Mouse (Mus musculus) kidney, postnatal 14 days (tissue): ENCODE data around the gene Bace1.
"Not testable (repeated sequence)": the region's sequence is repeated elsewhere in the genome, so short reads cannot be mapped to it uniquely, and the experiment has no call there.

Source experiments
- DNase-seq: peaks from one replicate; pipeline ENCODE4 v3.0.0; 2022; ENCODE audit warnings: mixed read lengths

Gene Bace1

DNA sequence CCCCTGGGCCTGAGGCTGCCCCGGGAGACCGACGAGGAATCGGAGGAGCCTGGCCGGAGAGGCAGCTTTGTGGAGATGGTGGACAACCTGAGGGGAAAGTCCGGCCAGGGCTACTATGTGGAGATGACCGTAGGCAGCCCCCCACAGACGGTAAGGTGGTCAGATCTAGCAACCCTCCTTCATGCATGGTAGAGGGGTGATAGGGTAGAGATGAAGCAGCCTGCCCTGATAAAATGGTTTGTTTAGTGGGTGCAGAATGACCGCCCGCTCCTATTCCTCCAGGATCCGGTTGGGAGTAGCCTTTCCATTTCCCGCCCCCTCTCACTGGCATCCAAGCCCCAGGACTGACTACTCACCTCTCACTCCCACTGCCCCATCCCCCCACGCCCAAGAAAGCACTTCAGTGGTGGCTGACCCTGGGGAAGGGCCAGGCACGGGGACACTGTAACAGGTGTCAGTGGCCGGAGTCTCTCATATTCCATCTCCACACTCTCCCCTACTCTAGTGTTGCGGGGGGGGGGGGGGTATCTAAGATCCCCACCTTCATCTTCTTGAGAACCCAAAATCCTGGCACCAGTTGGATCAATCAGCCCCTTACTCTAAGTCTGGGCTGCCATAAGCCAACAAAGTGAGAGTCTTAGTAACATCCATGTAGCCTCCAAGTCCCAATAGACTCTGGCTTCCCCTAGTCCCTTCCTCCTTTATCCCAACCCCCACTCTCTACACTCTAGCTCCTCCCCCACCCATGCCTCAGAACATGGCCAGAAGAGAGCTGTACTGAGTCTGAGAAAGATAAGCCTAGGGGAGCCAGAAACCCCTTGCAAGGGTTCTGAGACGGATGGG, 980 bp downstream of the Bace1 start:
- peak; percentile 41 for DNase-seq

DNA sequence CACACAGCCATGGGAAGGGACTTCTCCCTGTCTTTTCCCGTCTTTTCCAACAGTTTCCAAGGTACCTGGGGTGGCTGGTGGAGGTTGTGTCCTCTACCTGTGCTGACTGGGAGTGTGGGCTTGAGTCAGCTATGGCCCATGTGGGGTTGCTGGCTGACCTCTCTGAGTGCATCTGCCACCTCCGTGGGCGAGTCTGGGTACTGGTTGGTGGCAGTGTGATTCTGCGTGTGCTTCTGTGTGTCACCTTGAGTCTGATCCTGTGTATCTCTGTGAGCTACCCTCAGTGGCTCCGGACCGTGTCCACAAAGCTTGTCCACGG, 1.6 kb downstream of the Bace1 start:
- DNase-seq: no peak

DNA sequence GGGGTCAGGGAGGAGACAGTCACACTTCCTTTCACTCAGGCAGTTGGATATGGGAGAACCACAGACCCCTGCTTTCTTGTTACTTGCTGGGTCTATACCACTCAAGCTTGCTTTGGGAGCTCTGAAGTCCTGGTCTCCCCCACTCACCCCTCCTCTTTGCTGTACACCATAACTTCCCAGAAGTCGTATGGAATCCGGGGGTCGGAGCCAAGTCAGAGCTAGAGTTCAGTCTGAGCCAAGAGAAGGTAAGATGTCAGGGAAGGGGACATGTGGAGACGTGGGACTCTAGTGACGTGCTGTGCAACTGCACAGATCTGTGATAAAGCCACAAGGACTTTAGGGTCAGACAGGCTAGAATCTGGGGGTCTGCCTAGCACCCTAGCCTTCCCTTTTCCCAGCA, 2.0 kb downstream of the Bace1 start:
- no peak for DNase-seq

DNA sequence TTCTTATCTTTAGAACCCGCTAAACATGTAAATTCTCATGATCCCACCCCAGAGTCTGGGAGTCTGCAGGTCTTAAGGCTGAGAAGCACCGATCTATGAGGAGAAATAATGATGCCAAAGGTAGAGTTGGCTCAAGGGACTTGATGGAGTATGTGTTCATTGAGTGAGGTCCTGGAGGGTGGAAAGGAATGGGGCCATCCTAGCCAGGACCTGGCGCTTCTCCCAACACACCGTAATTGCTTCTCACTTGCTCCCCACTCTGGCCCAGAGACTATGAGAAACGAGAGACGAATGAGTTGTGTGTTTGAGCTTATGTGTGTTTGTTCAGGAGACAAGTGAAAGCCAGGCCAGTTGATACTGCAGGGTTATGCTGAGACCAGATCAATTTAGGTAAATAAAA, 3.1 kb downstream of the Bace1 start:
- DNase-seq: no peak

DNA sequence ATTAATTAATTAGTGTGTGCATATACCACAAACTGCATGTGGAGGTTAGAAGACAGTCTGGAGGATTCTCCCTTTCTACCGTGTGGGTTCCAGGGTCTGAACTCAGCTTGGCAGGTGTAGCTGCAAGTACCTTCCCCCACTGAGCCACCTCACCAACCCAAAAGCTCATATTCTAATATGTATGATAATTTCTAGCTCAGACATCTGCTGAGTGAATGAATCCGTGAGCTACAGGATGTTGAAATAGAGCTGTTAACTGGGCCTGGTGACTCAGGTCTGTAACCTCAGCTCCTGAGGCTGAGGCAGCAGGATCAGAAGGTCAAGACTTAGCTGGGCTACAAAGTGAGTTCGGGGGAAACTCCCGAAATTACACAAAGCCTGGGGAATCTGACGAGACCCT, 4.6 kb downstream of the Bace1 start:
- no peak for DNase-seq

DNA sequence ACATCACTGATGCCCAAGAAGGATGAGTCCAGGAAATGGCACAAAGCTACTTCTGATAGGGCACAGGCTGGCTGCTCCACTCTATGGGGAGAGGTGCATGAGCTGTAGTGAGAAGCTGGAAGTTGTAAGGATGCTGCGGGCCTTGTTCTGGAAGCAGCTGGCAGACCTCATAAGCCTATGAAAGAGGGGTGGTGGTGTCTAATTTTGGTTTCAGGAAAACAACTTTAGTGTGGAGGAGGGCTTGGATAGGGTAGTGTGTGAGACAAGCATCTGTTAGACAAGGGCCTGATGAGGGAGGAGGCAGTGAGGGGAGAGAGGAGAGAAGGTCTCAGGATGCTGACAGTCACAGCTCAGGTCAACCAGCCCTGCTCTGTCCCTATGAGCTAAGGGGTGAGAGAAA, 5.4 kb downstream of the Bace1 start:
- DNase-seq: no peak

DNA sequence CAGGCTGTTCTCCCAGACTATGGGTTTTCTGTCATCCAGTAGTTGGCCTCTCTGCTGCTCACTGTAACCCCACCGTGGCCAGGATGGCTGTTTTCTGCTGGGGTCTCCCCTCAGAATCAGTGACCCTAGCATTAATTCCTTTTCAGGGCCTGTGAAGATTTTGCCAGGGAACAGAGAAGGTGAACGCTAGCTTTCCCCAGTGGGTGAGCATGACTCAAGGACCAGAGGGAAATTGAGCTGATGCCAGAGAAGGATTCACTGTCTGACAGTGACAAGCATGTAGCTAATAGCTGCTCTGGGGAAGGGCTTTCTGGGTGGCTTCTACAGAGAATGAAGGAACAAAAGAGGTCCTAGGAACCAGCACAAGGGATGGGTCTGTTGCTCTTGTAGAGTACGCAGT, 7.2 kb downstream of the Bace1 start:
- no peak for DNase-seq

DNA sequence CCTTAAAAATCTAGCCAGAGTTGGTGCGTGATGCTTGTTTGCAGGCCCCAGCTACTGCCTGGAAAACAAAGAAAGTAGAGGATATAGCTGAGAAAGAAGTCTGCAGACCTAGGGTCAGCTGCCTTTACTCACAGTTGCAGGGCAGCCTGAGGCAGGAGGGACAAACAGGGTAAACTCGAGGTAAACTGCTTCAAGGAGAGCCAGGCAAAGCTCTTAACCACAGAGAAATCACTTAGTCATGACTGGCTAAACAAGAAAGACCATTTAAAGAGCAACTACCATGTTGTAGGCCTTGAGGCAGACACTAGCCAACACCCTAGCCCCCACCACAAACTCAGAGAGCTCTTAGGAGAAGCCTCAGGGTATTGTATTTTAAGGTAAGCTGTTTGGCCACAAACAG, 7.8 kb downstream of the Bace1 start:
- DNase-seq: not testable (repeated sequence)

DNA sequence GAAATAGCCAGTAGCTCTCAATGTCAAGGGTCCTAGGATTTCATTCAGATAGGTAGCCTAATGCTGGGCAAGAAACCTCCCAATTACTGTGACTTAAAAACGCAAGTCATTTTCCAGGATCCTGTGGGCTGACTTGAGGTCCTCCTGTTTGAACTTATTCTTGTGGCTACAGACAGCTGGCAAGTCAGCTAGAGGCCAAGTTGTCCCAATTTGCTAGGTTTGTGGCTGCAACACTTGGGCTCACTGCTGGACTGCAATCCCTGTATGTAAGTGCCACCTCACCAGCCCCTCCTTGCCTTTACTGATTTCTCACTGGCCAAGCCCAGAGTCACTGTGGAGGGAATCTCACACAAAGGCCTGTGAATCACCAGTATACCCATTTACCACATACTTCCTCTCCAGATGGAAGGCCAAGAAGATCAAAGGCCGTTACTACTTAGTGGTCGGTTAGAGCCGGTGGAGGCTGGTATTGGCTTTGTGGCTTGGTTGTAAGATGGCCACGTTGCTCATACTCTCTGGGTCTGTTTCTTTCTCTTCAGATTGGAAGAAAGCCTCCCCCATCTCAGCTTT, 8.6 kb downstream of the Bace1 start:
- no peak for DNase-seq

DNA sequence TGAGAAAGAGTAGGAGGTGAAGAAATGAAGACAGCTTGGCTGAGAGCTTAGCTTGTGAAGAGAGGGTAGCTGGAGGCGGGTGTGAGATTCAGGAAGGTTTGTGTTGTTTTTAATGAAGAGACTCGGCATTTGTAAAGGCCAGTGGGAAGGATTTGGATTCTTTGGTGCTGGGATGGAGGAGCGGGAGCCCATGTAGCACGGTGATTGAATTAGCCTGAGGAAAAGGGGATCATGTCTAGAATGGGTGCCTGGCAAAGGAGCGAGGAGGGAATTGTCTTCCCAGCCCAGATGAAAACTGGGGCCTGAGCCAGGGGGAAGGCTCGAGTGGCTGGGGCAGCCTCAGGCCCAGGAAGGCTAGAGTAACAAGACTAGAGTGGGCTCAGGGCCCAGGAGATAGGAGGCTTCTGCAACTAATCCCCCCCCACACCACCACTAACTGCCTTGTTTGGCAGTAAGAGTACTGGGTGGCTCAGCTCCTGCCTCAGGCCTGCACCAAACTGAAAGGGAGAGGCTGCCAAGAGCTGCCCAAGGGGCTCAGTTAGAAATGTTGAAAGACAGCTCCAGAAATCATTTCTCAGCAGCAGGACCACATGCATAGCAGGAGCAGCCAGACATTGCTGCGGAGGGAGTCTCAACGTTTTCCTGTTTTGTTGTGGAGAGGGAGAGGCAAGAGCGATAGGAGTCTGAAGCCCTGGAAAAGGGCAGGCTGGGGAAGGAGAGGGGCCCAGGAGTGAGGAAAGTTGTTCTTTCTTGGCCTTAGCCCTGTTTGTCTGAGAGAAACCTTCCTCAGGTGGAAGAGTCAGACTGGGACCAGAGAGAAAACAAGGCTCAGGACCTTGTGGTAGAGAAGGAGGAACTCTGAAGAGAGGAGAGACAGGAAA, 11.4 kb downstream of the Bace1 start:
- DNase-seq: peak; percentile 21

DNA sequence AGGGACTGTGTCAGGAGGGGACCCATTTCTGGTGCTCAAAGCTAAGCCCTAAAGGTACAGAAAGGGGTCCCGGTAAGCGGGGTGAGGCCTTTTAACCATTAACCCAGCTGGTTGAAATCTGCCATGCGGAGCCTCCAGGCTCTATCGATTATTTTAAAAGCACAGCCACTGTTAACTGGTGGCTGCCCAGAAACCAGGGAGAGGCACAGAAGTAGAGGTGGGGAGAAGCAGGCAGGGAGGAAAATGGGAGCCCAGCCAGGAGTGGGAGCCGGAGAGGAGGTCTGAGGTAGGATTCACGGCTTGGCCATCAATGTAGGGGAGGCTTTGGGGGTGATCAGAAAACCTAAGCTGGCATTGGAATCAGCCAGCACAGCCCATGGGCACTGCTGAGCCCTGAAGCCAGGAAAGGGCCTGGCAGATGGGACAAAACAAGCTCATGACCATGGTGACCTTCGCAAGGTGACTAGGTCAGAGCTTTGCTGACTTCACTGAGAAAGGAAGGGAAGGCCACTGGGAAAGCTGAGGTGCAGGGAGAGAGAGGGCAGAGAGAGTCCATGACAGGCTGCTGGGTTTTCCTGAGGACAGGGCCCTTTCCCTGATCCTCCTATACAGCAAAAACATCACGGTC, 12.3 kb downstream of the Bace1 start:
- peak; percentile 29 for DNase-seq

DNA sequence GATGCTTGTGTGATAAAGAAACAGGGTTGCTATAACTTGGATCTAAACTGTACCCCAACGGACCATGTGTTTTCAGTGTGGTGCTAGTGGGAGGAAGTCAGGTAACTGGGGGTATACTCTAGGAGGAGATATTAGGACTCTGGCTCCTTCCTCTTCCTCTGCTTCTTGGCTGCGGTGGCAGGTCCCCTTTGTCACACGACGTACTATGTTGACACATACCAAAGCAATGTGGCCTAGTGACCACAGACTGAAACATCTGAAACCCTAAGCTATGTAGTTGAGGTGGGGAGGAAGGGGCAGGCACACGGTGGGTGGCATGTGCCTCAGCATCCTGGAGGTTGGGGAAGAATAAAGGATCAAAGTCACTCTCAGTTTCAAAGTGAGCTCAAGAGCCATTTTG, 12.9 kb downstream of the Bace1 start:
- DNase-seq: no peak

DNA sequence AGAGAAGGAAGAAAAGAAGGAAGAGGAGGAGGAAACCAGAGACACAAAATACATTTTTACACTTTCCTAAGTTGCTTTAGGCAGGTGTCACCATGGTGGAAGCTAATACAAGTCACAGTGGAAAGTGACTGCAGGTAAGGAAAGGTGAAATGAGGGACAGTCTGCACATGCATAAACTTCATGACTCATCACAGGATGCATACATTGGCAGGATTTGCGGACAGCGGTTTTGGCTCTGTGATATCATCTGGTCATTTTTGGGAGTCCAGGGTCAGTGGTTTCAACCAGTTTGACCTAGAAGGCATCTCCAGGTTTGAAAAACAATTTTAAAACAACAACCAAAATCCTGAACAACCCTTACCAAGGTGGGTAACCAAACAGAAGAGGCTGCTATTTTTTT, 13.4 kb downstream of the Bace1 start:
- no peak for DNase-seq

DNA sequence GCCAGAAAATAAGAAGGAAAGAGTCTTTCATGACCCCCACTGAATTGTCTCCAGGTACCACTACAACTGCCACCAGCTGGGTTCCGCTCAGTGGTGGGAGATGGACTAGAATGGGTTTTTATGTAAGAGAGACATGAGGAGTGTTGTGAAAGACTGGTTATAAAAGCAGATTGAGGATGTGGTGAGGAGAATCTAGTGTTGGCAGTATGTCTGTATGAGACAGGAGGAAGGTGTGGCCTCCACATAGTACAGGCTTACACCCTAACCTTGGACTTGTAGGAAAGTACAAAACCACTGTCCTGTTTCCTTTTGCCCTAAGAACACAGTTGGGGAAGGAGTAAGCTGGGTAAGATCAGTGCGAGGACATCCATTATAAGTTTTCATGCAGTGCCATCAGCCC, 15.3 kb downstream of the Bace1 start:
- DNase-seq: no peak

DNA sequence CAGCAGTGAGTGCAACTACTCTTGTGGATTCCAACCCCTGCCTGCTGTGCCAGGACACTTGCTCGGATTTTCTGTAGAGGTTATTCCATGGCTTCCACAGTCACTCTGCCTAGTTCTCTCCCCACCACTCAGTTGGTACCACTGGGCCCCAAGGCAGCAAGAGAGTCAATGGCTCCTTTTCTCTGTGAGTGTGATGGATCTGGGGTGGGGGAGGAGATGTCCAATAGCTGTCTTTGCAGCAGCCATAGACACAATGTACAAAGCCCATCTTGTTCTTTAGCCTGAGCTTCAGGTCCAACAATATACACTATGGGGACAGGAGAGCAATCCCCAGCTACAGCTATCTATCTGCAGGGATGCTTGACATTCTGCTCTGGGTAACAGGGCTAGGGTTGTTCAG, 15.8 kb downstream of the Bace1 start:
- DNase-seq: no peak

DNA sequence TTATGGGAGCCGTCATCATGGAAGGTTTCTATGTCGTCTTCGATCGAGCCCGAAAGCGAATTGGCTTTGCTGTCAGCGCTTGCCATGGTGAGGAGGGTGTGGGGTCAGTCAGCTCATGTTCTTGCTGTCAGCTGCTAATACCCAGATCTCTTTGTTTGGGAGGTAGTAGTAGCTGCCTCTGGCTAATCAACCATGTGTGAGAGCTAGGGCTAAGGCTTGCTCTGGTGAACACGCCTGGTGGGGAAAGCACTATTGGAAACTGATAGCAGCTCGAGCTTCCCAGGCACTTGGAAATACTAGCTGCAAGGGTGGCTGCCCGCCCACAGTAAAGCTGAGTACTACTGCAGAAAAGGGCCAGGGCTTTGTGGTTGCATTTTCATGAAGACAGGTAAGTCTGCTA, 21.0 kb downstream of the Bace1 start:
- no peak for DNase-seq

DNA sequence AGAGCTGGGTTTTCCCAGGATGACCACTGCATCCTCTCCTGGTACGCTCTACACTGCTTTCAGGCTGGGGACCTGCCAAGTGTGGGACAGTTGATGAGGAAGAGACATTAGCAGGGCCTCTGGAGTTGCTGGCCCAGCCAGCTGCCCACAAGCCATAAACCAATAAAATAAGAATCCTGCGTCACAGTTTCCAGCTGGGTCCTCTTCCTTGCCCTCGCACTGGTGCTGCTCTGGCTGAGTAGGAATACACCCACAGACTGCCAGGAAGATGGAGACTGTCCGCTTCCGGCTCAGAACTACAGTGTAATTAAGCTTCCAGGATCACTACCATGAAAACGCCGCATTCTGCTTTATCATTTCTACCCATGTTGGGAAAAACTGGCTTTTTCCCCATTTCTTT, 23.4 kb downstream of the Bace1 start:
- peak; percentile 32 for DNase-seq

DNA sequence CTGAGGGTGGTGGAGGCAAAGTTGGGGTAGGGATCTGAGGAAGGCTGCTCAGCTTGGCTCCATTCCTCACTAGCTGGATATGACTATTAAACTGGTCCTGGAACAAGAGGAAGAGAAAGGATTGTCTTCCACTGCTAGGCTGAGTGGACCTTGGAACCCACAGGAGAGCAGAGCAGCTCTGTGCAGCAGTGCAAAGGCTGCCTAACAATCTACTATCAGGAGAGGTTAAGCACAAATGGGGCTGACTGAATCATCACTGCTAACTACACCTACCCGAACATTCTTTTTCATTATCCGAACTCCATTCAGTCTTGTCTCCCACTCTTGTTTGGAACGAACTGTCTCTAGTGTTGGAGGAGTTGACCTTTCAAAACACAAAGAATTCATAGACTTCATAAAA, 30.8 kb downstream of the Bace1 start:
- DNase-seq: no peak

DNA sequence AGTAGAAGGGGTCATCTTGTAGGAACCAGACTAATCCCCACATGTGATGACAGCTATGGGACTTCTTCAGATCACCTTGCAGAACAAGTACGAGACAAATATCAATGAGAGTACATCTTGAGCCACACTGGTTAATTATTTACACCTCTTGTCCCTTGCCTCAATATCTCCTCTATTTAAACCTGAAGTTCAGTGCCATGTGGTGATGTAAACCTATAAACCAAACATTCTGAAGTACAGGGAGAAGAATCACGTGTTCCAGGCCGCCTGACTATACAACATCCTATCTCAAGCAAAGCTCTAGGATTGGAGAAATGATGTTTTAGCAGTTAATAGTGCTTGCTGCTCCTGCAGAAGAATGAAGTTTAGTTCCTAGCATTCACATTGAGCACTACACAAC, 31.9 kb downstream of the Bace1 start:
- DNase-seq: no peak

DNA sequence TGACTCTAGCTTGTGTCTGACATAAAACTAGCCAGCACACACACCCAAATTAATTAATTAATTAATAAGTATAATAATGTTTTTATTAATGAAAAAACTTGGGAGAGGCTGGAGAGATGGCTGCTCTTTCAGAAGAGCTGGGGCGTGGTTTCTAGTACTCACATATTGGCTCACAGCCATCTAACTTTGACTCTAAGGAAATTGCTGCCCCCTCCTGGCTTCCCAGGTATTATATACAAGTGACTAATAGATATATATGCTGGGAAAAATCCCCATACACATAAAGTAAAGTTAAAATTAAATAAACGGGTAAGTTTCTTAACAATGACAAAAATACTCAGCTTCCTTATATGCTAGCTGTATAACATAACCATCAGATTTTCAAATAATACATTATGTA, 39.5 kb downstream of the Bace1 start:
- DNase-seq: peak; percentile 70

DNA sequence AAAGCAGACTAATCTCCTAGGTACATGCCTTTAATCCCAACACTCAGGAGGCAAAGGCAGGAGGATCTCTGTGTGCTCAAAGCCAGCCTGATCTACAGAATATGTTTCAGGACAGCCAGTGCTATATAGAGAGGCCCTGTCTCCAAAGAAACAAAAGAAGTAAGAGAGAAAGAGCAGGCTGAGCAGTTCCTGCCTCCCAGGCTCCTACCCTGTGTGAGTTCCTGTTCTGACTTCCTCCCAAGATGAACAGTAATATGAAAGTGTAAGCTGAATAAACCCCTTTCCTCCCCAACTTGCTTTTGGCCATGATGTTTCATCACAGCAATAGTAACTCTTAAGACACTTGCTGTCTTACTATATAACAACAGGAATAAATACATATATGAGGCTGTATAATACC, 55.3 kb downstream of the Bace1 start:
- DNase-seq: no peak

DNA sequence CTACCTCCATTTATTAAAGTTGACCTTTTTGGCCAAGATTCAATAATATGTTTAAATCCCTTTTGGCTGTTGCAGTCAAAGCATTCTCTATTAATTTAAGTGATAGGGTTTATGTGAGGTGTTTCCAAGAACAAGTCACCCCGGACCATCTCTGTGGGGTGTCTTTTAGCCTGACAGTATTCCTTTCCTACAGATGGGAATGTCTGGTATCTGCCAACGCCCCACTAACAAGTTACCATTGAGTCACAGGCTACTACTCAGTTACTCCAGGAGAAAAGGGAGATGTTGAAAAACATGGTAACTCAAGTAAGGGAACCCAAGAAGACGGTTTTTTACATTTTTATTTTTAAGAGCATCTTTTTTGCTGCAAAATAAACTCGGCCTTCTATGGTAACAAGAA, 66.8 kb downstream of the Bace1 start:
- DNase-seq: no peak

DNA sequence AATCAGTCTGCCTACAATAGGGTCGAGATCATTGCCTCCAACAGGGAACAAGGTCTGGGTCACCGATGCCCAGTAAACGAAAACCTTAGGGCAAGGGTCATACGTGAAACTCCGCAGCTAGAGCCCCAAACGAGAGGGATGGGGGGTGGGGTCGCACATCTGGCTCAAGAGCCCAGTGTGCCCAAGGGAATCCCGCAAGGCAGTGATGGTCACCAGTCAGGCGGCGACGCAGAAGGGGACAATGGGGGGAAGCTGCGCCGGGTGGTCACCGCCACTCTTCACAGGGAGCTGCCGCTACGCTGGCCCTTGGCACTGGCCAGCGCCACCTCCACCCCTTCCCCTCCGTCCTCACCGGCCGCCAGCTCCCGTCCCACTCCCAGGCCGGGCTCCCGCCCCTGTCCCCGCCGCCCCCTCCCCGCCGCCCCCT, 67.4 kb downstream of the Bace1 start:
- peak; percentile 52 for DNase-seq
